Mouse (Mus musculus) intestine, embryonic 16.5 days (tissue): ENCODE measurements around the gene Mymx. TPM values are rescaled to one million over a fixed set of nuclear protein-coding genes. Genes with fewer than 3 reads are reported as not detected.

Source experiments
- ATAC-seq: fragments of 200-750 bp; cut with Nextera tagmentation; 2 replicates; pipeline ENCODE4 v1.8.0; 2017; ENCODE audit warnings: moderate TSS enrichment, moderate library complexity
- H3K27ac ChIP-seq: fragments of 300-500 bp; sonication (generic); 2 replicates; pipeline ENCODE4 v1.5.1; 2014; ENCODE audit warnings: mild to moderate bottlenecking, low read length
- H3K27me3 ChIP-seq: fragments of 300-500 bp; sonication (generic); replicated peaks from 2 replicates; pipeline ENCODE4 v1.6.1; 2014; ENCODE audit warnings: low read length, control low read depth, mixed read lengths; ENCODE audit not compliant: control insufficient read depth, insufficient read depth
- H3K36me3 ChIP-seq: fragments of 300-500 bp; sonication (generic); 2 replicates; pipeline ENCODE4 v1.6.1; 2014; ENCODE audit warnings: low read length, control low read depth; ENCODE audit not compliant: control insufficient read depth, insufficient read depth
- H3K4me1 ChIP-seq: fragments of 300-500 bp; sonication (generic); 2 replicates; pipeline ENCODE4 v1.6.1; 2014; ENCODE audit warnings: low read length, control low read depth, mixed read lengths; ENCODE audit not compliant: control insufficient read depth, insufficient read depth
- H3K4me2 ChIP-seq: fragments of 300-500 bp; sonication (generic); 2 replicates; pipeline ENCODE4 v1.6.1; 2014; ENCODE audit warnings: low read depth, low read length, control low read depth
- H3K4me3 ChIP-seq: fragments of 300-500 bp; sonication (generic); 2 replicates; pipeline ENCODE4 v1.5.1; 2014; ENCODE audit warnings: mild to moderate bottlenecking, low read length
- H3K9ac ChIP-seq: fragments of 300-500 bp; sonication (generic); 2 replicates; pipeline ENCODE4 v1.6.1; 2014; ENCODE audit warnings: low read depth, low read length
- H3K9me3 ChIP-seq: fragments of 300-500 bp; sonication (generic); 2 replicates; pipeline ENCODE4 v1.6.1; 2016; ENCODE audit warnings: low read length, control low read depth; ENCODE audit not compliant: control insufficient read depth
- WGBS: fragments of 180-500 bp; shearing (Covaris S2); extraction: QIAGEN DNeasy Blood & Tissue Kit; methylation state at CpG from one replicate; pipeline ENCODE4 v1.1.7; 2014; 5-methylcytosine and 5-hydroxymethylcytosine counted together
- polyA plus RNA-seq: library from polyadenylated mRNA; unstranded; fragments of >200 nt; fragmentation: Nextera tagmentation; extraction: Ambion mirVana; gene quantifications from 2 replicates; pipeline ENCODE4 v1.2.1, GENCODE M21; 2015

The Mymx gene
- polyA plus RNA-seq, 1 experiment from 2014 or later = 0.22 TPM

GRCm38 (mm10) chr17:45599446-45600242 is 2.3 kb downstream of the Mymx start, which contains the start of gene Slc29a1:
TSS of gene Slc29a1 (minus strand) at chr17:45599606.
- H3K4me3 ChIP-seq = peak within 1 kb of the TSS; percentile 44
- ATAC-seq = peak; percentile 72
- peak within 1 kb of the TSS; percentile 66 for H3K9ac ChIP-seq

GRCm38 (mm10) chr17:45598891-45599290 is 3.0 kb downstream of the Mymx start:
- WGBS = 30% methylated on average over 3 of the region's 3 CpGs
- peaks cover 61% of the 10 kb centered on the region for H3K4me1 ChIP-seq
- ATAC-seq = peak; percentile 39

More at GRCm38 (mm10) chr17:45599446-45600242, 2.3 kb downstream of the Mymx start, which contains the start of gene Slc29a1:
- H3K27ac ChIP-seq = peak within 1 kb of the TSS; percentile 74
- H3K4me2 ChIP-seq = peak within 1 kb of the TSS; percentile 76
- H3K4me1 ChIP-seq = peaks cover 53% of the 10 kb centered on the region
- H3K9me3 ChIP-seq = no peaks in the 10 kb centered on the region
- no peaks in the 10 kb centered on the region for H3K27me3 ChIP-seq
- 18% methylated on average over 32 of the region's 32 CpGs for WGBS
- H3K36me3 ChIP-seq = no peaks in the 10 kb centered on the region

GRCm38 (mm10) chr17:45598376-45598775 is 3.5 kb downstream of the Mymx start:
- H3K27ac ChIP-seq = peak overlapping the region; percentile 43
- WGBS = 88% methylated on average over 2 of the region's 2 CpGs
- no peak overlapping the region for H3K4me3 ChIP-seq
- no peaks in the 10 kb centered on the region for H3K9me3 ChIP-seq
- H3K4me1 ChIP-seq = peaks cover 66% of the 10 kb centered on the region
- H3K27me3 ChIP-seq = no peaks in the 10 kb centered on the region
- no peak overlapping the region for H3K4me2 ChIP-seq
- no peak overlapping the region for H3K9ac ChIP-seq
- no peaks in the 10 kb centered on the region for H3K36me3 ChIP-seq
- ATAC-seq = no peak

More at GRCm38 (mm10) chr17:45598891-45599290, 3.0 kb downstream of the Mymx start:
- Histone ChIP-seq H3K4me2 (peak overlapping the region; percentile 76), H3K9ac (peak overlapping the region; percentile 66), H3K4me3 (peak overlapping the region; percentile 44), H3K27ac (peak overlapping the region; percentile 74), H3K36me3 (no peaks in the 10 kb centered on the region), H3K27me3 (no peaks in the 10 kb centered on the region), H3K9me3 (no peaks in the 10 kb centered on the region)

GRCm38 (mm10) chr17:45597787-45598186 is 4.1 kb downstream of the Mymx start:
- H3K36me3 ChIP-seq = no peaks in the 10 kb centered on the region
- H3K27ac ChIP-seq = no peak overlapping the region
- no peak for ATAC-seq
- no peak overlapping the region for H3K9ac ChIP-seq
- no peaks in the 10 kb centered on the region for H3K27me3 ChIP-seq
- 37% methylated on average over 3 of the region's 3 CpGs for WGBS
- H3K9me3 ChIP-seq = no peaks in the 10 kb centered on the region
- no peak overlapping the region for H3K4me3 ChIP-seq
- H3K4me1 ChIP-seq = peaks cover 72% of the 10 kb centered on the region
- H3K4me2 ChIP-seq = no peak overlapping the region

GRCm38 (mm10) chr17:45596631-45597396 is 5.1 kb downstream of the Mymx start:
- Histone ChIP-seq H3K9me3 (no peaks in the 10 kb centered on the region), H3K4me3 (no peak overlapping the region), H3K27ac (peak overlapping the region; percentile 24; the same call in 1 of the 2 replicates), H3K9ac (no peak overlapping the region), H3K4me2 (no peak overlapping the region), H3K4me1 (peaks cover 81% of the 10 kb centered on the region), H3K36me3 (no peaks in the 10 kb centered on the region), H3K27me3 (no peaks in the 10 kb centered on the region)
- 41% methylated on average over 11 of the region's 11 CpGs for WGBS
- ATAC-seq = no peak

- no peaks in the 10 kb centered on the region for H3K27me3 ChIP-seq
- H3K4me2 ChIP-seq = peak overlapping the region; percentile 100
- no peak overlapping the region for H3K27ac ChIP-seq
- WGBS = 8% methylated on average over 23 of the region's 23 CpGs
- peaks cover 72% of the 10 kb centered on the region for H3K4me1 ChIP-seq
- peak; percentile 4; the same call in 1 of the 2 replicates for ATAC-seq
- H3K36me3 ChIP-seq = no peaks in the 10 kb centered on the region
- H3K4me3 ChIP-seq = peak overlapping the region; percentile 68
- no peaks in the 10 kb centered on the region for H3K9me3 ChIP-seq
- H3K9ac ChIP-seq = peak overlapping the region; percentile 78
Observed at GRCm38 (mm10) chr17:45595736-45596390, 6.0 kb downstream of the Mymx start.

GRCm38 (mm10) chr17:45594881-45595735 is 6.8 kb downstream of the Mymx start:
- no peaks in the 10 kb centered on the region for H3K27me3 ChIP-seq
- peak overlapping the region; percentile 68 for H3K4me3 ChIP-seq
- 2% methylated on average over 58 of the region's 58 CpGs for WGBS
- no peaks in the 10 kb centered on the region for H3K9me3 ChIP-seq
- peak overlapping the region; percentile 78 for H3K9ac ChIP-seq
- H3K4me2 ChIP-seq = peak overlapping the region; percentile 100
- no peak overlapping the region for H3K27ac ChIP-seq
- peaks cover 67% of the 10 kb centered on the region for H3K4me1 ChIP-seq
- peak; percentile 61 for ATAC-seq
- no peaks in the 10 kb centered on the region for H3K36me3 ChIP-seq

GRCm38 (mm10) chr17:45594195-45594594 is 7.7 kb downstream of the Mymx start:
- Histone ChIP-seq H3K4me1 (peaks cover 59% of the 10 kb centered on the region), H3K9ac (peak overlapping the region; percentile 12; the same call in 1 of the 2 replicates)

More at GRCm38 (mm10) chr17:45594195-45594594, 7.7 kb downstream of the Mymx start:
- H3K36me3 ChIP-seq = peaks cover 4% of the 10 kb centered on the region; the same call in 1 of the 2 replicates
- H3K4me3 ChIP-seq = peak overlapping the region; percentile 68
- peak overlapping the region; percentile 100 for H3K4me2 ChIP-seq
- no peaks in the 10 kb centered on the region for H3K9me3 ChIP-seq
- ATAC-seq = no peak
- 55% methylated on average over 8 of the region's 8 CpGs for WGBS
- no peaks in the 10 kb centered on the region for H3K27me3 ChIP-seq
- H3K27ac ChIP-seq = no peak overlapping the region
